7 mouse cellular contexts compared by ENCODE assay signal in genomic region chr4:123905126-123905668, GRCm38 (mm10). TPM values are rescaled to one million over a fixed set of nuclear protein-coding genes. Genes with fewer than 3 reads are reported as not detected.
DNase-seq lines count a peak whose midpoint lies in the region; ATAC-seq and TF ChIP-seq lines count a peak whose summit lies in the region.

No protein-coding gene starts in this region.

- H3K27ac ChIP-seq in lung, embryonic 14.5 days (ENCODE audit: low read depth), result peak overlapping the region; percentile 67
- no peak overlapping the region for H3K27ac ChIP-seq in cortical plate, adult 2 months (ENCODE audit: insufficient read depth, low read length)
- H3K27ac ChIP-seq in hindbrain, embryonic 15.5 days (replicated peaks), result peak overlapping the region; percentile 80
- H3K27ac ChIP-seq in midbrain, embryonic 15.5 days, result peak overlapping the region; percentile 81

- TF ChIP-seq CTCF in lung, embryonic 14.5 days (IDR thresholded peaks at IDR 0.05; ENCODE audit: low read depth), result no peak
- TF ChIP-seq CTCF in cortical plate, adult 2 months (IDR thresholded peaks at IDR 0.05; ENCODE audit: extremely low read depth, insufficient read depth, low read length), result no peak

- DNase-seq in lung, embryonic 14.5 days, result peak; percentile 68
- DNase-seq in lung, postnatal 25 days (ENCODE audit: low spot score), result no peak
- no peak for DNase-seq in frontal cortex, postnatal 10 days (ENCODE audit: low spot score in 2 of 2)

- H3K9me3 ChIP-seq in lung, embryonic 14.5 days (ENCODE audit: low read depth, low read length), result no peaks in the 10 kb centered on the region
- H3K9me3 ChIP-seq in hindbrain, embryonic 15.5 days, result no peaks in the 10 kb centered on the region
- no peaks in the 10 kb centered on the region for H3K9me3 ChIP-seq in midbrain, embryonic 15.5 days

- H3K27me3 ChIP-seq in lung, embryonic 14.5 days (ENCODE audit: insufficient read depth, low read length), result no peaks in the 10 kb centered on the region
- H3K27me3 ChIP-seq in hindbrain, embryonic 15.5 days, result no peaks in the 10 kb centered on the region
- H3K27me3 ChIP-seq in midbrain, embryonic 15.5 days (replicated peaks), result no peaks in the 10 kb centered on the region

- ATAC-seq in lung, embryonic 14.5 days (ENCODE audit: insufficient read depth), result no peak
- ATAC-seq in hindbrain, embryonic 15.5 days (ENCODE audit: low FRiP score, low read depth), result no peak
- ATAC-seq in midbrain, embryonic 15.5 days (replicated peaks), result no peak
- no peak for ATAC-seq in inflammation-experienced regulatory T-cells, adult 6 months

- H3K4me2 ChIP-seq in lung, embryonic 14.5 days, result peak overlapping the region; percentile 77
- H3K4me2 ChIP-seq in hindbrain, embryonic 15.5 days, result peak overlapping the region; percentile 92
- peak overlapping the region; percentile 84 for H3K4me2 ChIP-seq in midbrain, embryonic 15.5 days

- peak overlapping the region; percentile 75 for H3K9ac ChIP-seq in lung, embryonic 14.5 days
- H3K9ac ChIP-seq in hindbrain, embryonic 15.5 days, result peak overlapping the region; percentile 79
- H3K9ac ChIP-seq in midbrain, embryonic 15.5 days, result peak overlapping the region; percentile 81

- WGBS in lung, embryonic 14.5 days, result 1% methylated on average over 53 of the region's 53 CpGs
- WGBS in hindbrain, embryonic 15.5 days, result under 1% methylated on average over 53 of the region's 53 CpGs
- under 1% methylated on average over 53 of the region's 53 CpGs for WGBS in midbrain, embryonic 15.5 days

- peaks cover 20% of the 10 kb centered on the region for H3K36me3 ChIP-seq in lung, embryonic 14.5 days (ENCODE audit: insufficient read depth)
- 0 out of 2 replicates have a peak, but pooled peaks cover 6% of the 10 kb centered on the region for H3K36me3 ChIP-seq in hindbrain, embryonic 15.5 days
- H3K36me3 ChIP-seq in midbrain, embryonic 15.5 days (replicated peaks), result 0 out of 2 replicates have a peak, but pooled peaks cover 5% of the 10 kb centered on the region

- H3K4me3 ChIP-seq in lung, embryonic 14.5 days (ENCODE audit: low read depth, low read length), result peak overlapping the region; percentile 74
- peak overlapping the region; percentile 49 for H3K4me3 ChIP-seq in cortical plate, adult 2 months (ENCODE audit: insufficient read depth, low read length)
- peak overlapping the region; percentile 89 for H3K4me3 ChIP-seq in hindbrain, embryonic 15.5 days
- peak overlapping the region; percentile 89 for H3K4me3 ChIP-seq in midbrain, embryonic 15.5 days

- peaks cover 5% of the 10 kb centered on the region; the same call in 1 of the 2 replicates for H3K4me1 ChIP-seq in lung, embryonic 14.5 days (ENCODE audit: insufficient read depth)
- H3K4me1 ChIP-seq in cortical plate, adult 2 months (ENCODE audit: control insufficient read depth, insufficient read depth, low read length), result no peaks in the 10 kb centered on the region
- H3K4me1 ChIP-seq in hindbrain, embryonic 15.5 days (replicated peaks), result peaks cover 21% of the 10 kb centered on the region
- H3K4me1 ChIP-seq in midbrain, embryonic 15.5 days, result peaks cover 18% of the 10 kb centered on the region

- no peak for TF ChIP-seq POLR2A in cortical plate, adult 2 months (IDR thresholded peaks at IDR 0.05; ENCODE audit: extremely low read depth, insufficient read depth, low read length)

RNA-seq across cellular contexts. Expression of gene Mycbp, which starts 0.6 kb away (rescaled TPM):
- polyA plus RNA-seq in lung, embryonic 14.5 days (2014; fragmentation: Nextera tagmentation; extraction: Ambion mirVana), result 61.5 and 81.4 TPM in 2 replicates
- polyA plus RNA-seq in cortical plate, adult 2 months (2012; rRNA removed), result 10.5 and 17.1 TPM in 2 replicates
- 34.2 and 44.3 TPM in 2 replicates for polyA plus RNA-seq in hindbrain, embryonic 15.5 days (2015; fragmentation: Nextera tagmentation; extraction: Ambion mirVana)
- polyA plus RNA-seq in midbrain, embryonic 15.5 days (2015; fragmentation: Nextera tagmentation; extraction: Ambion mirVana), result 32.8 and 33.7 TPM in 2 replicates
- polyA plus RNA-seq in inflammation-experienced regulatory T-cells, adult 6 months (2017; shearing (Covaris generic)), result 10 to 100 TPM in 2 of 3 experiments, 1 to 10 TPM in 1; 9.4 to 37.5 (median 17.5) TPM

RNA-seq across cellular contexts. Expression of gene Rragc, which starts 12.0 kb away (rescaled TPM):
- 50.2 and 54.3 TPM in 2 replicates for polyA plus RNA-seq in lung, embryonic 14.5 days (2014; fragmentation: Nextera tagmentation; extraction: Ambion mirVana)
- 72.9 and 73.0 TPM in 2 replicates for polyA plus RNA-seq in cortical plate, adult 2 months (2012; rRNA removed)
- 44.9 and 47.8 TPM in 2 replicates for polyA plus RNA-seq in hindbrain, embryonic 15.5 days (2015; fragmentation: Nextera tagmentation; extraction: Ambion mirVana)
- 46.8 and 47.9 TPM in 2 replicates for polyA plus RNA-seq in midbrain, embryonic 15.5 days (2015; fragmentation: Nextera tagmentation; extraction: Ambion mirVana)
- 1 to 10 TPM; 6.8 to 9.8 (median 7.8) TPM for polyA plus RNA-seq in inflammation-experienced regulatory T-cells, adult 6 months (2017; shearing (Covaris generic))

RNA-seq across cellular contexts. Expression of gene 4930535I16Rik, which starts 12.6 kb away (rescaled TPM):
- polyA plus RNA-seq in lung, embryonic 14.5 days (2014; fragmentation: Nextera tagmentation; extraction: Ambion mirVana), result not detected in 2 replicates
- not detected in 2 replicates for polyA plus RNA-seq in cortical plate, adult 2 months (2012; rRNA removed)
- not detected in 2 replicates for polyA plus RNA-seq in hindbrain, embryonic 15.5 days (2015; fragmentation: Nextera tagmentation; extraction: Ambion mirVana)
- not detected in 2 replicates for polyA plus RNA-seq in midbrain, embryonic 15.5 days (2015; fragmentation: Nextera tagmentation; extraction: Ambion mirVana)
- polyA plus RNA-seq in inflammation-experienced regulatory T-cells, adult 6 months (2017; shearing (Covaris generic)), result not detected

RNA-seq across cellular contexts. Expression of gene 4933427I04Rik, which starts 45.7 kb away (rescaled TPM):
- polyA plus RNA-seq in lung, embryonic 14.5 days (2014; fragmentation: Nextera tagmentation; extraction: Ambion mirVana), result 0.11 TPM in 1 of 2 replicates, not detected in the other
- polyA plus RNA-seq in cortical plate, adult 2 months (2012; rRNA removed), result not detected in 2 replicates
- 0.09 and 0.16 TPM in 2 replicates for polyA plus RNA-seq in hindbrain, embryonic 15.5 days (2015; fragmentation: Nextera tagmentation; extraction: Ambion mirVana)
- polyA plus RNA-seq in midbrain, embryonic 15.5 days (2015; fragmentation: Nextera tagmentation; extraction: Ambion mirVana), result 0.13 and 0.19 TPM in 2 replicates
- not detected for polyA plus RNA-seq in inflammation-experienced regulatory T-cells, adult 6 months (2017; shearing (Covaris generic))
